Mouse (Mus musculus) forebrain, embryonic 14.5 days (tissue): Measurements from ENCODE around the gene Atg5. TPM values are rescaled to one million over a fixed set of nuclear protein-coding genes. Genes with fewer than 3 reads are reported as not detected.
"Not testable (repeated sequence)": the region's sequence is repeated elsewhere in the genome, so short reads cannot be mapped to it uniquely, and the experiment has no call there.

Source experiments
- ATAC-seq: fragments of 200-750 bp; cut with Nextera tagmentation; 2 replicates; pipeline ENCODE4 v1.8.0; 2017; ENCODE audit warnings: mild to moderate bottlenecking, moderate library complexity
- DNase-seq: peaks from one replicate; pipeline ENCODE4 v3.0.0-alpha.2; 2015; ENCODE audit warnings: low spot score
- H3K27ac ChIP-seq: fragments of 300-500 bp; sonication (generic); 2 replicates; pipeline ENCODE4 v1.5.1; 2014; ENCODE audit warnings: low read depth, mild to moderate bottlenecking, control low read depth, low read length, moderate library complexity
- H3K27me3 ChIP-seq: fragments of 300-500 bp; sonication (generic); replicated peaks from 2 replicates; pipeline ENCODE4 v1.6.1; 2014; ENCODE audit warnings: low read length, control low read depth, mixed read lengths; ENCODE audit not compliant: control insufficient read depth, insufficient read depth
- H3K36me3 ChIP-seq: fragments of 300-500 bp; sonication (generic); 2 replicates; pipeline ENCODE4 v1.6.1; 2014; ENCODE audit warnings: low read length, control low read depth; ENCODE audit not compliant: control insufficient read depth, insufficient read depth
- H3K4me1 ChIP-seq: fragments of 300-500 bp; sonication (generic); 2 replicates; pipeline ENCODE4 v1.6.1; 2014; ENCODE audit warnings: antibody characterized with exemption, low read length, control low read depth; ENCODE audit not compliant: control insufficient read depth, insufficient read depth
- H3K4me2 ChIP-seq: fragments of 300-500 bp; sonication (generic); 2 replicates; pipeline ENCODE4 v1.6.1; 2014; ENCODE audit warnings: mild to moderate bottlenecking, control low read depth, low read length
- H3K4me3 ChIP-seq: fragments of 300-500 bp; sonication (generic); 2 replicates; pipeline ENCODE4 v1.5.1; 2014; ENCODE audit warnings: low read depth, low read length, control low read depth
- H3K9ac ChIP-seq: fragments of 300-500 bp; sonication (generic); 2 replicates; pipeline ENCODE4 v1.6.1; 2014; ENCODE audit warnings: mild to moderate bottlenecking, low read length, control low read depth, moderate library complexity
- H3K9me3 ChIP-seq: fragments of 300-500 bp; sonication (generic); replicated peaks from 2 replicates; pipeline ENCODE4 v1.6.1; 2016; ENCODE audit warnings: low read length, control low read depth, mixed read lengths; ENCODE audit not compliant: control insufficient read depth
- WGBS: fragments of 180-500 bp; shearing (Covaris S2); extraction: QIAGEN DNeasy Blood & Tissue Kit; methylation state at CpG from one replicate; pipeline ENCODE4 v1.1.7; 2014; 5-methylcytosine and 5-hydroxymethylcytosine counted together
- polyA plus RNA-seq: library from polyadenylated mRNA; unstranded; fragments of >200 nt; fragmentation: Nextera tagmentation; extraction: Ambion mirVana; gene quantifications from 2 replicates; pipeline ENCODE4 v1.2.1, GENCODE M21; 2014

Atg5 gene
- 56.2 and 56.7 TPM in 2 replicates for polyA plus RNA-seq

GRCm38 (mm10) chr10:44268145-44268860 is at the start of gene Atg5:
Gene Atg5 (plus strand): TSS chr10:44268358.
- ATAC-seq (peak; percentile 99), DNase-seq (peak; percentile 98)
- Histone ChIP-seq H3K9ac (peak within 1 kb of the TSS; percentile 90), H3K27ac (peak within 1 kb of the TSS; percentile 85), H3K36me3 (no peaks in the 10 kb centered on the region), H3K4me3 (peak within 1 kb of the TSS; percentile 91), H3K9me3 (no peaks in the 10 kb centered on the region), H3K4me2 (peak within 1 kb of the TSS; percentile 70), H3K4me1 (peaks cover 16% of the 10 kb centered on the region), H3K27me3 (no peaks in the 10 kb centered on the region)
- WGBS = under 1% methylated on average over 62 of the region's 63 CpGs

- H3K9ac ChIP-seq, H3K36me3 ChIP-seq, H3K4me1 ChIP-seq, H3K27me3 ChIP-seq, ATAC-seq, H3K27ac ChIP-seq, H3K4me3 ChIP-seq, H3K4me2 ChIP-seq, H3K9me3 ChIP-seq: not testable (repeated sequence)
- 15% methylated on average over 2 of the region's 2 CpGs for WGBS
- DNase-seq = peak; percentile 24
These were observed 49.1 kb upstream of the Atg5 start for GRCm38 (mm10) chr10:44219073-44219472.

- Histone ChIP-seq H3K36me3 (no peaks in the 10 kb centered on the region), H3K4me1 (no peaks in the 10 kb centered on the region), H3K27me3 (no peaks in the 10 kb centered on the region), H3K27ac (no peak overlapping the region), H3K9ac (no peak overlapping the region), H3K4me2 (no peak overlapping the region), H3K9me3 (no peaks in the 10 kb centered on the region), H3K4me3 (no peak overlapping the region)
- no peak for ATAC-seq
- no peak for DNase-seq
- 95% methylated on average over 9 of the region's 9 CpGs for WGBS
These were observed 43.8 kb upstream of the Atg5 start for GRCm38 (mm10) chr10:44224345-44224744.

- H3K4me2 ChIP-seq, H3K4me1 ChIP-seq, H3K4me3 ChIP-seq, H3K9me3 ChIP-seq, H3K9ac ChIP-seq, ATAC-seq, H3K27me3 ChIP-seq, DNase-seq, H3K27ac ChIP-seq, H3K36me3 ChIP-seq: not testable (repeated sequence)
- 8% methylated on average over 1 of the region's 1 CpGs for WGBS
These were observed 34.8 kb upstream of the Atg5 start for GRCm38 (mm10) chr10:44233351-44233750.

GRCm38 (mm10) chr10:44235298-44235697 is 32.9 kb upstream of the Atg5 start:
- H3K27ac ChIP-seq, H3K9ac ChIP-seq, H3K4me3 ChIP-seq, H3K36me3 ChIP-seq, H3K9me3 ChIP-seq, H3K4me1 ChIP-seq, ATAC-seq, H3K27me3 ChIP-seq, H3K4me2 ChIP-seq: not testable (repeated sequence)
- DNase-seq = peak; percentile 38
- 35% methylated on average over 7 of the region's 7 CpGs for WGBS

GRCm38 (mm10) chr10:44256624-44257023 is 11.5 kb upstream of the Atg5 start:
- H3K9me3 ChIP-seq = no peaks in the 10 kb centered on the region
- no peak for ATAC-seq
- H3K4me3 ChIP-seq = no peak overlapping the region
- no peak overlapping the region for H3K27ac ChIP-seq
- no peaks in the 10 kb centered on the region for H3K27me3 ChIP-seq
- H3K4me1 ChIP-seq = no peaks in the 10 kb centered on the region
- WGBS = 35% methylated on average over 7 of the region's 7 CpGs
- no peaks in the 10 kb centered on the region for H3K36me3 ChIP-seq
- H3K9ac ChIP-seq = no peak overlapping the region
- peak; percentile 31 for DNase-seq
- no peak overlapping the region for H3K4me2 ChIP-seq

GRCm38 (mm10) chr10:44265835-44266234 is 2.3 kb upstream of the Atg5 start:
- H3K4me2 ChIP-seq = no peak overlapping the region
- H3K27me3 ChIP-seq = no peaks in the 10 kb centered on the region
- no peak overlapping the region for H3K9ac ChIP-seq
- peaks cover 16% of the 10 kb centered on the region for H3K4me1 ChIP-seq
- H3K27ac ChIP-seq = no peak overlapping the region
- ATAC-seq (no peak), DNase-seq (no peak)
- no peaks in the 10 kb centered on the region for H3K9me3 ChIP-seq
- 52% methylated on average over 3 of the region's 3 CpGs for WGBS
- H3K36me3 ChIP-seq = no peaks in the 10 kb centered on the region
- H3K4me3 ChIP-seq = no peak overlapping the region

GRCm38 (mm10) chr10:44266561-44266960 is 1.6 kb upstream of the Atg5 start:
- no peak for ATAC-seq

GRCm38 (mm10) chr10:44267426-44268142 is 574 bp upstream of the Atg5 start:
- H3K27me3 ChIP-seq = no peaks in the 10 kb centered on the region
- peak overlapping the region; percentile 90 for H3K9ac ChIP-seq
- ATAC-seq (peak; percentile 18), DNase-seq (peak; percentile 3)
- no peaks in the 10 kb centered on the region for H3K9me3 ChIP-seq
- WGBS = 9% methylated on average over 11 of the region's 11 CpGs
- H3K27ac ChIP-seq = peak overlapping the region; percentile 45
- peak overlapping the region; percentile 70 for H3K4me2 ChIP-seq
- peaks cover 16% of the 10 kb centered on the region for H3K4me1 ChIP-seq
- no peaks in the 10 kb centered on the region for H3K36me3 ChIP-seq
- H3K4me3 ChIP-seq = peak overlapping the region; percentile 91

More at GRCm38 (mm10) chr10:44266561-44266960, 1.6 kb upstream of the Atg5 start:
- DNase-seq = no peak
- Histone ChIP-seq H3K4me3 (no peak overlapping the region), H3K27ac (no peak overlapping the region), H3K36me3 (no peaks in the 10 kb centered on the region), H3K4me1 (peaks cover 16% of the 10 kb centered on the region), H3K9me3 (no peaks in the 10 kb centered on the region), H3K9ac (no peak overlapping the region), H3K27me3 (no peaks in the 10 kb centered on the region), H3K4me2 (no peak overlapping the region)
